Mouse (Mus musculus) CD8-positive naive resting alpha-beta T cell, adult 57 days (primary cell): ENCODE results near the gene 2410015M20Rik. TPM values are rescaled to one million over a fixed set of nuclear protein-coding genes. Genes with fewer than 3 reads are reported as not detected.

Source experiments
- total RNA-seq: library from RNA; stranded (reverse); gene quantifications from one replicate; pipeline ENCODE4 v1.2.4, GENCODE M21; 2023

2410015M20Rik gene
- 78.9 TPM for total RNA-seq

DNA sequence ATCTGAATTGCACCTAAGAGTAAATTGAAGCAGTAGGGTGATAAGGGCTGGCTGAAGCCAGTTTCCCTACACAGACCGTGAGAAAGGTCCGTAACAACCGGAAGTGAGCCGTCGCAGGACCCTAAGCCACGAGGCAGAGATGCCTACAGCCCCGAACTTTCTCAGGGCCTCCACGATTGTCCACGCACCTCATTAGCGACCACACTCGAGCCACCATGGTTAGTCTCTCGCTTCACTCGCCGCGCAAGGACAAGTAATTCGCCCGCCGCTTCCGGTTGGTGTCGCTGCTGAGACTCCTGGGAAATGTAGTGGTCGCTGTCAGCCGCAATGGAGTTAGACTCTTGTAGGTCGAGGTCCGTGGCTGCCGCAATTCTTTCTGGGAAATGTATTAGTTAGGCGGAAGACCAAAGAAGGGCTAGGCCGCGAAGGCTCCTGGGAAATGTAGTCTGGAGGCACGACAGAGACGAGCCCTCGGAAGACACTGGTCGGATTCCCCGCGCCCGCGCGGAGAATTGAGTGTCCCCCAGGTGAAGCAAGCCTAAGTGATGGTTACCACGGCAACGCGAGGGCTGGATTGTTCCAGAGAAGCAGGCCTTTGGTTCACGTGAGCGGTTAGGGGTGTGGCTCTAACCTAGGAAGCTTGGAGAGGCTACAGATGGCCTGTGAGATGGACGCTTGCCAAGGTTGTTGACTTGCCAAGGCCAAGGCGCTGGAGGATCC lies at the start of gene 2410015M20Rik:
2410015M20Rik (minus strand) TSS at position 320 of the 720 bp plus-strand sequence.

DNA sequence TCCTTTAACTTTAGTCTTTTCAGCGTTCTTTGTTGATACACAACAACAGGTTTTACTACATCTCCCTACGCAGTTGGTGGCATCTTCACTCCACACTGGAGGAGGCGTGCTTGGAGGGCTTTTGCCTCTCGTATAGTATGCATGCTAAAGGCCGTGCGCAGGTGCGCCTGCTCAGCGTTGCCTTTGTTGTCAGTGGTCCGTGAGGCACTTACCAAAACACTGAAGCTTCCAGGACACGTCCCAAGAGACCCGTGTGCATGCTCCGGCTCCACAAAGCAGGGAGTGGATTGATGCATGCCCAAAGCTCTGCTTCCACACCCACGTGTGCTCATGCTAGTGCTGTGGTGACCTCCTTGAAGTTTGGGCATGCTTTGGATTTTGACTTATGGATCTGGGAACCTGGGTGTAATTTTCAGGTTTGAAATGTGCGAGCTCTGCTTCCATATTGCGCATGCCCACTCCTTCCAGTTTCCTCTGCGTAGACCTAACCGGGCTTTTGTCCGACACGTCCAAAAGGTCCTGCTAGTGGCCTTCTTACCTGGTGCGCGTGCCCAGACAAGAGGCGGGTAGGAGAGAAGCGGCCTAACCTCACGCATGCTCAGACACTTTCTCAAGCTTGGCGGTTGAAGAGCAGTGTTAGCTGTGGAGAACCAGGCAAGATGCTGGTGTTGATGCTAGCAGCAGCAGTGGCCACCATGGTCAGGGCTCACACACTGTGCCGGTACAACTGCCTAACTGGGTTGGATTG lies 18.1 kb upstream of the 2410015M20Rik start, which contains the start of gene Catsperd:
Catsperd (plus strand) TSS at position 614 of the 748 bp plus-strand sequence.

DNA sequence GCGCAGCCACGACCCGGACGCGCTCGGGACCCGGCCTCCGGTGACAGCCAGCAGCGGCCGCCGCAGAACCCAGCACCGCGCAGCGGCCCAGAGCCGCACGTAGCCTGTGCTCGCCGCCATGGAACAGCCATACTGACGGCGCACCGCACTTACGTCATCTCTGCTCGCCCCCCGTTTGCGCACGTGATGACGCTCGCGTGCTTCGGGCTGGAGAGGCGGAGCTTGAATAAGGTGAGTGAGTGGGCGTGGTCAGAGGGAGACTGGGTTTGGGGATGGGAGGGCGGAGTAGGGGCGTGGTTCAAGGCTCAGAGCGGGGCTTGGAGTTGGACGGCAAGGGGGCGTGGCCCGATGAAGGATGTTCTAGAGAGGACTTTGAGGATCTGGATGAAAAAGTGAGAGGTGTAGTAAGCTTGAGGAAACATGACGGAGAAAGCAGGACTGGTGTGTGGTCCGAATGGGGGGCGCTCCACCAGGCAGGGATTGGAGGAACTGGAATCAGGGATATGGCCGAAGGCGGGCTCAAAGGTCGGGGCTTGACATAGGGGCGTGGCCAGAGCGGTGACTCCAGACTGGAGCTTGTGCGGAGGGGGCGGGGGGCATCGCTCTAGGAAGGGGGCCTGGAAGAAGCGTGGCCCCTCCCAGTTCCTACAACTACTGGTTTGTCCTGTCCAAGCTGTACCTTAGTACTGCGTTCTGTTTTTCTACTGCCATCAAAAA lies 17.3 kb upstream of the 2410015M20Rik start, which contains the start of gene Lonp1:
Lonp1 (minus strand) TSS at position 134 of the 717 bp plus-strand sequence.

DNA sequence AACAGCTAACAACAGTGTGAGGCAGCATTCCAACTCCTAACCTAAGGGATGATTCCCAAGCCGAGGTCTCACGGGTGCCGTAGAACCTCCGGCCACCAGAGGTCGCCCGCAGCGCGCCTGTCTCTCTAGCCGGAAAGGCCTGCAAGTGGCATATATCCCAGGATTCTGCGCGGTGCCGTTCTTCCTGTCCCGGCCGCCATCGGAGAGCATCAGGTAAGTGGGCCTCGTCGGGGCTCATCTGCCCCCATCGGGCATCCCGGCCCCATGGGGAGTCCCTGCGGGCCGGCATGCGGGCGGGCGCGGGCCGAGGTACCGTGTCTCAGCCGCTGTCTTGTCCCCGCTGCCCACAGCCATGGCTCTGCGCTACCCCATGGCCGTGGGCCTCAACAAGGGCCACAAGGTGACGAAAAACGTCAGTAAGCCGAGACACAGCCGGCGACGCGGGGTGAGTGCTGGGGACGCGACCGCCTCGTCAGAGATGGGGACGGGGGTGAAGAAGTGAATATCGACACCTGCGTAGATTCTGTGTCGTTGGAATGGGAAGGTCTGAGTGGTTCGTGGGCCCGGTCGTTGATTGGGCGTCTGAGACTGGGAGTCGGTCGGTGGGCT lies 3.8 kb upstream of the 2410015M20Rik start, which contains the start of gene Rpl36:
Rpl36 (plus strand) TSS at position 181 of the 609 bp plus-strand sequence.

DNA sequence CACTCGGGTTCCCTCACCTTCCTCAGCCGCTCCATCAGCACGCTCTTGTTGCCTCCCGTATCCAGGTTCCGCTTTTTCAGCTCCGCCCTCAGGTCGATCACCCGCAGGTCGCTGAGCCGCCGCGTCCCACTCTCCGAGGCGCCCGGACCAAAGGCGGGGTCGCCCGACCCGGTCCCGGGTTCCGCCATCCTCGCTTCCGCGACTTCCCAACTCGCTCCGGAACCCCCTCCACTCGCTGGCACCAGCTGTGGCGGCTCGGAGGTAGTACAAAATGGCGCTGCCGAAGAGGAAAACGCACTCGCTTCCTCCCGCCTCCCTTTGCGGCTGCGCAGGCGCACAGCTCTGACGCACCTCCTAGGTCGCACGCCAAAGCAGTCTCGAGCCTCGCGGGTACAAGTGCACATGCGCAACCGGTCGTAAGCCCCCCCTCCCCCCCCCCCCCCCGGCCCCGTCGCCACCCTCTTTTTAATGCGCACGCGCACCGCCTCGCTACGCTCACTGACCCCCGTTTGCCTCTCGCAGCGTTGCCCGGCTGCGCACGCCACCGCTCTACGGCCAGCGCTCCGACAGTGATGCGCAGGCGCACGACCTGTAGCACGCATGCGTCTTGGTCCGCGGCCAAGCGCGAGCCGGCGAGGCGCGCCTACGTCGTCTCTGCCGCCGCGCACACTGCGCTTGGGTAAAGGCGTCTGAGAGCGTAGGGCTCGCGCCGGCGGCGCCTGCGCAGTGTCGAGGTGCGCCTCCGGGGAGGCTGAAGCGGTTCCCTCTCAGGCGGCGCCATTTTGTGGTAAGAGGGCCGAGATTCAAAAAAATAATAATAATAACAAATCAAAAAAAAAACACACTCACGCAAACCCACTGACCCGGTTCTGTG lies 25.1 kb downstream of the 2410015M20Rik start, which contains the start of the genes Safb2 and Safb:
Safb2 (minus strand) TSS at position 329 of the 874 bp plus-strand sequence.
Safb (plus strand) TSS at position 569 of the 874 bp plus-strand sequence.

Other genes with a start within 250 kb of the 2410015M20Rik start
- gene Ptprs, start 133.3 kb downstream of the 2410015M20Rik start, total RNA-seq, result 13.2 TPM
- not detected for gene Znrf4, start 97.3 kb downstream of the 2410015M20Rik start, total RNA-seq
- 7.9 TPM for gene Gm20219, start 55.4 kb downstream of the 2410015M20Rik start, total RNA-seq
- gene Safb2, start 25.2 kb downstream of the 2410015M20Rik start, total RNA-seq, result 438 TPM
- 249 TPM for gene Safb, start 24.9 kb downstream of the 2410015M20Rik start, total RNA-seq
- gene Rpl36, start 3.6 kb upstream of the 2410015M20Rik start, total RNA-seq, result 2,069 TPM
- 47.3 TPM for gene Lonp1, start 17.1 kb upstream of the 2410015M20Rik start, total RNA-seq
- not detected for gene Catsperd, start 18.4 kb upstream of the 2410015M20Rik start, total RNA-seq
- gene Ranbp3, start 63.5 kb upstream of the 2410015M20Rik start, total RNA-seq, result 111 TPM
- 51.5 TPM for gene Ndufa11, start 108.0 kb upstream of the 2410015M20Rik start, total RNA-seq
- 9.6 TPM for gene Vmac, start 108.3 kb upstream of the 2410015M20Rik start, total RNA-seq
- gene Nrtn, start 147.8 kb upstream of the 2410015M20Rik start, total RNA-seq, result not detected
- 60.0 TPM for gene Dus3l, start 155.0 kb upstream of the 2410015M20Rik start, total RNA-seq
- 2.1 TPM for gene Prr22, start 160.5 kb upstream of the 2410015M20Rik start, total RNA-seq
- 21.6 TPM for gene Rfx2, start 221.2 kb upstream of the 2410015M20Rik start, total RNA-seq